Mouse (Mus musculus) granulocyte monocyte progenitor cell, adult 5-6 weeks (primary cell): ENCODE data around the gene Tulp4. TPM values are rescaled to one million over a fixed set of nuclear protein-coding genes. Genes with fewer than 3 reads are reported as not detected.
"Not testable (repeated sequence)": the region's sequence is repeated elsewhere in the genome, so short reads cannot be mapped to it uniquely, and the experiment has no call there.

Experiments
- ATAC-seq: replicated peaks from 2 replicates; pipeline ENCODE4 v1.8.0; 2016; ENCODE audit warnings: mild to moderate bottlenecking, moderate TSS enrichment, inconsistent platforms; ENCODE audit not compliant: poor library complexity, severe bottlenecking
- total RNA-seq, 2 experiments: library from RNA; stranded (forward) in 1 of 2; stranded (reverse) in 1 of 2; fragments of 200-712, 200-1000 nt in 1 of 2; fragments of >200 nt in 1 of 2; fragmentation: Nextera tagmentation in 1 of 2; gene quantifications; 2 replicates each; pipeline ENCODE4 v1.2.3; 2014 to 2017

Gene Tulp4
- total RNA-seq, 2 experiments from 2014 or later, result 3.1 to 9.5 TPM

DNA sequence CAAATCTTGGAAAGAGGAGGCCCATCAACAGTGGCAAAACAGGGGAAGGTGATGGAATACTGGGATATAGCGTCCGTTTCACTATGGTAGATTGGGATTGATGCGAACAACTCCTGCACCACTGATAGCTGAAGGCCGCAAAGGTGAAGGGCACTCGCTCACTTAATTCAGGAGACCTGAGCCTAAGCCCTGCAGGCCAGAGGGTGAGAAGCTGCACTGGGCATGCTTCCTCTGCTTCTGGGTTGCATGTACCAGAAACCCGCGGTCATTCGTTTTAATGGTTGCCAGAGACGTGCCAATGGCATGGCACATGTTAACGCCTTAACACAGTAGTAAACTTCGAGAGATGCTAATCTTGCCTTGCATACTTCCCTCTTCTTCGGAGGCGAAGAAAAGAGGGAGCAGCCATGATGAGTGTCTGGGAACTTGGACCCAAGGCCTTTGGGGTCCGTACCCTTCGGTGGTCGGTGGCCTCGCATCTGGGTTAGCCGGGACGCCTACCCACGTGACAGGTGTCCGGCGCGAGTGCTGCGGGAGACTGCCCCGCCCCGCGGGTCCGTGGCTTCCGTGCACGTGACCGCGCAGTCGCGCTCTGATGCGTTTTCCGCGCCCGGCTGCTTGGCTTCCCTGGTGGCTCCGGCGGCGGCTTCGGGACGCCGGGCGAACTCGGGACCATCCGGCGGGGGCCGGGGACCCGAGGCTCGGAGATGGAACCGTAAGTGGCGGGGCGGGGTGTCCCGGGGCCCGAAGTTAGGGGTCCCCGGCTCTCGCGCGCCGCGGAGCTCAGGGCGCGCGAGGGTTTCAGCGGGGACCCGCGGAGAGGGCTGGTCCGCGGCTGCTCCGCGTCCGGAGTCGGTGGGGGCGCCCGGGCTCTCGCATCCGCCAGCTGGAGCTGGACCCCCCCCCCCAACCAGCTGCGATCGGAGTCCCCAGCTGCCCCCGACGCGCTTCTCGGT is 163.9 kb downstream of the Tulp4 start:
- peak; percentile 68 for ATAC-seq

DNA sequence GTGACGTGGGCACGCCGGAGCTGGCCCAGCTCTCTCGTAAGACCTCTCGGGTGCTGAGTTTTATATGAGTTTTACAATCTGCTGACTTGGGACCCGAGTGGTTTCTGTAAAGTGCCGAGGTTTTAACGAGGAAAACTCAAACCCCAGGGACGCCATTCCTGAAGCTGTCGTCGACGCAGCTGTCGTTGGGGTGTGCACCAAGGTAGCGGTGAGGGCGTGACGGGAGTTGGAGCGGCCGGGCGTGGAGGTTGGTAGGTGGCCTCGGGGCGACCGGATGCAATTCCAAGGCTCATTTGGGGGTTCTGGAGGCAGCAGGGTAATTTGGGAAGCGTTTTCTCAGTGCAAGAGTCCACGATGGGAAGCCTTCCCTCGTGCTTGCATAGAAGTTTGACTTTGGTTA is 164.6 kb downstream of the Tulp4 start:
- 0 out of 2 replicates have a peak, but pooled peaks have one; percentile 16 for ATAC-seq

DNA sequence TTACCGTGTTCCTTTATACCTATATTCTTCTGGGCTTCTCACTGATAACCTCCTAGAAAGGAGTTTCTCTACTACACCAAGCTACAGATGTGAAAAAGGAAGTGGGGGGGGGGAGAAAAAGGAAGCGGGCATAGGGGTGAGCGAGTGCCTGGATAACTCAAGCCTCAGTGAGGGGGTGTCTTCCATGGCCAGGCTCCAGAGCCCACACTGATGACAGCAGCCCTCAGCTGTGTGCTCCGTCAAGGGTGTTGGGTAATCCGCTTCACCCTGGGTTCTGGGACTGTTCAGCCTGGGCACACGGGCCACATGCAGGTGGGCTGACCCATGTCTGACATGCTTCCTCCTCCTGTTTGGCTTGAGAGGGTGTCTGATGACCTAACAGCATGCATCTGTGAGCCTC is 165.7 kb downstream of the Tulp4 start:
- ATAC-seq, result peak; percentile 86

DNA sequence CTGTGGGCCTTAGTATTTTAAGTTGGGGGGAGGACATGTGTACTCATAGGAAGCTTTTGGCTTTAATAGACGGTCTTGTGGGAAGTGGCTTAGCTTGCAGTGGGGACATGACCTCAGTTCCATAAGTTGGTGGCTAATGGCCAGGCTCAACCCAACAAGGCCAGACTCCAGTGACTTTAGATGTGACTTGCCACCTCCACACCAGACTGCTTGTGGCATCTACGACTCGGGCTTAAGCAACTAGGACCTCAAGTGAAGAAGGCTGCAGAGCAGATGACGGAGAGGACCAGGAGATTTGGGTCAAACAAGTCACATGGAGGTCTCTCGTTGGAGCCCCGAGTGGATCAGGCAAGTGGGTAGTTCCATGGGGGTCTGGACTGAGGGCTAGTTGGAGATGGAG is 168.5 kb downstream of the Tulp4 start:
- ATAC-seq, result not testable (repeated sequence)

DNA sequence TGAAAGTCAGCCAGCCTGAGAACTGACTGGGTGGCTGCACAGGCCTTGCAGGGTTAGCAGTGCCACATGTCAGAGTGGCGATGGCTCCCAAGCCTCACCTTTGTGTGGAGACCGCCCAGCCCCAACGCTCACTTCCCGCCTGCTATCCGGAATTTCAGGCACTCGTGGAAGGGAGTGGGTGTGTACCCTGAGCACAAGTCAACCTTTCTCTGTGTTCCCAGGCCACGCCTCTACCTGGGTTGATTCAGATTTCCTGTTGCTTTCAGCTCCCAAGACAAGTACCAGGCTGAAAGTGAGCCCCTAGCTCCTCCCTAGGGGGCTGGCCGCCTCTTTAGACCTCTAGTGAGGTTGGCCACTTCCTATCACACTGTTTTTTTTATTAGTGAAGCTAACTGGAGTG is 173.0 kb downstream of the Tulp4 start:
- ATAC-seq, result peak; percentile 60

DNA sequence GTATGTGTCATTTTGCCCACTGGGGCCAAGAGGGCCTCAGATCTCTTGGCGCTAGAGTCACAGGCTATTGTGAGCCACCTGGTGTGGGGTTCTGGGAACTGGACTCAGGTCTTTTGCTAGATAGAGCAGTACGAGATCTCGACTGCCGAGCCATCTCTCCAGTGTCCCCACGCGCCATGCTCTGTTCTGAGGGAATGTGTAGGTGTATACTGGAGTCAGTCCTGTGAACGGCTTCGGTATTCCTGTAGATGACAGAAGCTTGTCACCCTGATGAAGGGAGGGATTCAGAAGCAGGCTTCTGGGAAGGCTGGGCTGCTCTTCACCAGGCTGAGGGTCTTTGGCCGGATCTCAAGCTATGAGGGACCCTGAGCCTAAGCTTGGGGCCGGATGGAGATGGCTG is 173.5 kb downstream of the Tulp4 start:
- ATAC-seq, result not testable (repeated sequence)

DNA sequence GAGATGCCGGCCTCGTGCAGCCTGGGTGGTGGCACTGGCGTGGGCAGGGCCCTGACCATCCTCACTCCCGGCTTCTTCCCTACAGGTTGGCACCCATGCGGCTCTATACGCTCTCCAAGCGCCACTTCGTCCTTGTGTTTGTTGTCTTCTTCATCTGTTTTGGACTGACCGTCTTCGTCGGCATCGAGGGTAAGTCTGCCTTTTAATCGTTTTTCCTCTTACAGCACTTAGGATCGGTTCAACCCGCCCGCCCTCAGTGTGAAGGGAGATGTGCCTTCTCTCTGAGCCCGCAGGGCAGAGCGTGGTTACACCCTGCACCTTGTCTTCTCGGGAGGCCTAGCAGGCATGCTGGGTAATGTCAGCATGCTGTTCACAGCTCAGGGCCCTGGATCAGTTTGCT is 174.3 kb downstream of the Tulp4 start:
- ATAC-seq, result not testable (repeated sequence)

DNA sequence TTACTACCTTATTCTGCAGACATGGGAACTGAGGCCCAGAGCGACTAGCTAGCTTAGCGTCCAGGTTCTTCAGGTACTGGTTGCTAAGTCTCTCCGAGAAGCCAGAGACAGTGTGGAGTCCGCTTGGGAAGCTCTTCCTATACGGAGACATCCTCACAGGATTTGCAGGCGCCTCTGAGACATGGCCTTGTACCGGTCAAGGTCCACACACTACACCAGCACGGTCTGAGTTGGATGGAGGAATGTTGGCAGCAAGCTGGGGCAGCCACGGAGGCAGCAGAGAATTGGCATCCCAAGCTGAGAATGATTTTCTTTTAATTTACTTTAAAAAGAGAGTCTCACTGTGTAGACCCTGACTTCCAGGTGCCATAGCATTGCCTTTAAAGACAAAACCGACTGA is 176.9 kb downstream of the Tulp4 start:
- not testable (repeated sequence) for ATAC-seq

DNA sequence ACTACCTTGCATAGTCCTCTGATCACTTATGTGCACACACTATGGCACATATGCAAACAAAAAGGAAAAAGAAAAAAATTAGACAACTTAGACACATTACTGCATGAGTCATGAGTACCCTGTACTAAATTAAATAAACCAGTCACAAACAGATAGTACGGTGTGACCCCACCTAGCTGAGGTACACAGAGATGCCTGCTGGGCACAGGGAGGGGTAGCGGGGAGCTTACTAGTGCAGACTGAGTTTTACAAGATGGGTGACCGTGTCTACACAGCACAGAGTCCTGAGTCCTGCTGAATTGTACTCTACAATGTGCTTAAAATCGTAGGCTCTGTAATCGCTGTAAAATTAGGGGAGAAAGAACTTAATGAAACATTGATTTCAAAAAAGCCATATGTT is 179.9 kb downstream of the Tulp4 start:
- not testable (repeated sequence) for ATAC-seq

DNA sequence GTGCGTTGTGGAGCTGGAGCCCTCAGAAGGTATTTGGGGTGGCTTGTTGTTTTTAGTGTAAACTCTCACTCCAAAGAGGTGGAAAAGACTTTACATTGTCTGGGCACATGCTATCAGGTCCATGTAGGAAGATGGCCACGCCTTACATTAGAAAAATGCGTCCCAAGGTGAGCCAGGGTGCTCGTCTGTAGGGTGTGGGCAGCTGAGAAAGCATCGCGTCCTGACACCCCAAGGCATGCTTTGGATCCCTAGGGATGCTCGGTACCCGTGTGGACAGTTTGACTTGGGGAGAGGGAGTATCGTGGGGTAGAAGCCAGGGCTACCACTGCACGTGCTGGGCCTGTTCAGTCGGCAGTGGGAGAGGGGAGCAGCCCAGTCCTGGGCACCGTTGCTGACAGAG is 182.8 kb downstream of the Tulp4 start:
- not testable (repeated sequence) for ATAC-seq

DNA sequence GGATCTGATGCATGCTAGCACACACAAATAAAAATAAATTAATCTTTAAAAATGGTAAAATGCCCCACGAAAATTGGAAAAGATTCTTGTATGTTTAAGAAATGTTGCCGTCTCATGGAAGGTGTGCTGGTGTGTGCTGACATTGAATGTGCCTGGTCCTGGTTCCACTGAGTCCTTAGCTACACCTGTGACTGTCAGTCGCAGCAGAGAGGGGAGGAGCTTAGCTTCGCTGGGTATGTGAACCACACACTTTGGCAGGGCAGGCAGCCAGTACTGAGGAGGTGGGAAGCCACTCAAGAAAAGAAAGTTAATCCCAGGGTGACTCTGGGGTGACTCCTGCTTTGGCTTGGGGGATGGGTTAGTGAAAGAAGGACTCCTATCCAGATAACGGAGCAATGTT is 187.6 kb downstream of the Tulp4 start:
- ATAC-seq, result not testable (repeated sequence)

DNA sequence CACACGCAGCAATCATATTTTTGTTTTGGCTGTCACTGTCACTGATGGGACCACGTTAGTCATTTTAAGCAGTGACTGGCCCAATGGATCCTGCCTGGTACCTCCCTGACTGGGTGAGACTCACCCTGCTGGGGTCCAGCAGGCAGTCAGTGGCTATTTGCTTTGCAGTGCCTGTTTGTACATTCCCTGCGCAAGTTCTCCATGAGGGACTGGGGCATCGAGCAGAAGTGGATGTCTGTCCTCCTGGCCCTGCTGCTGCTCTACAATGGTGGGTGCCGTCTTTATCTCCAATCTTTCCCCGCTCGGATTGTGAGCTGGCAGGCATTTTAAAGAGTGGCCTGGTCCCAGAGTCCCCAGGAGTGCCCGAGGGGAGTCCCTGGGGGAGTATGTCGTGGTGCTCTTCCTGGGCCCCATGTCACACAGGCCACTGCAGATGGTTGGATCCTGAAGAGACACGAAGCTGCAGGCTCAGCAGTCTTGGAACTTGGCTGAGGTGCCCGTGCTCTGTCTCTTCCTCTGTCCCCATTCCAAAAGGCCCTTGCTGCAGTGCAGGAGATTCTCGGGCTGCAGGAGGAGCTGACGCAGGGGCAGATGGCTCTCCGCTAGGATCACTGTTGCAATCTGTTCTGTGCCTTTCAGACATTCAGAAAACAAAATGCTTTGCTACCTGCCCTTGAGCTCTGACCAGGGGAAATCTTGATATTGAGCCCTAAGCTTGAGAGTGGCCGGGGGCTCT is 191.0 kb downstream of the Tulp4 start:
- ATAC-seq, result not testable (repeated sequence)

DNA sequence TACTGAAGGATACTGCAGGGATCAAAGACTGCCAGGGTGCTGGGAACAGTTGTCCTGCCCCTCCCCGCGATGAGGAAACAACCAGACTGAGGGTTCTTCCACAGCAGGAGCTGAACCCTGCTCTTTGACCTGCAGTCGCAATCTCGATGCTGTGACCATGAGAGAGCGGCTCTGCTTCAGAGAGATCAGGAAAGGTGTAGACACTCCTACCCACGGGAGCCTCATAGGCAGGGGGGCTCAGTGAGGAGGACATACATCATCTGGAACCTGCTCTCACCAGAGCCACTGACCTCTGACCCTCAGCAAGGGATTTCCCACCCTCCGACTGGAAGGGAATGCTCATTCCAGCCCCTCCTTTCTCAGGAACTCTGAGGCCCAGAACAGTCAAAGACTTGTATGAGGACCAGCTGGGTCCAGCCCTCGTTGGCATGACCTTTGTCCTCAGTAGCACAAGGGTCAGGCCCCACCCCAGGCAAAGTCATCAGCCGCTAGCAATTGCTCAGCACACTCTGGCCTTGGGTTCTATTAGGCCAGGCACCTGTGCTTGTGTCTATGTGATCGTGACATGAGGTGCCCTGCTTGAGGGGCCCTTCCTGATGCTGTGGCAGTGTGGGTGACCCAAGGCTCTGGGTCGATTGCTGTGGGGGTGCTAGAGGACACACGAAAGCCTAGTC is 194.1 kb downstream of the Tulp4 start:
- ATAC-seq, result not testable (repeated sequence)

Other genes with a start within 250 kb of the Tulp4 start
- 11.2 and 14.4 TPM in 2 replicates for gene Synj2, start 165.2 kb upstream of the Tulp4 start, total RNA-seq (2014; fragmentation: Nextera tagmentation)
- gene Synj2, start 165.2 kb upstream of the Tulp4 start, total RNA-seq (2017), result 9.3 and 11.6 TPM in 2 replicates
- gene Serac1, start 26.7 kb upstream of the Tulp4 start, total RNA-seq (2014; fragmentation: Nextera tagmentation), result 4.3 and 5.0 TPM in 2 replicates
- gene Serac1, start 26.7 kb upstream of the Tulp4 start, total RNA-seq (2017), result 1.9 and 5.5 TPM in 2 replicates
- 63.8 and 77.1 TPM in 2 replicates for gene Gtf2h5, start 26.7 kb upstream of the Tulp4 start, total RNA-seq (2014; fragmentation: Nextera tagmentation)
- 53.3 and 74.9 TPM in 2 replicates for gene Gtf2h5, start 26.7 kb upstream of the Tulp4 start, total RNA-seq (2017)
- gene Tmem181a, start 150.4 kb downstream of the Tulp4 start, total RNA-seq (2014; fragmentation: Nextera tagmentation), result 9.7 and 13.0 TPM in 2 replicates
- 7.4 and 8.2 TPM in 2 replicates for gene Tmem181a, start 150.4 kb downstream of the Tulp4 start, total RNA-seq (2017)
- gene Dynlt1a, start 211.1 kb downstream of the Tulp4 start, total RNA-seq (2014; fragmentation: Nextera tagmentation), result 6.5 and 7.7 TPM in 2 replicates
- 6.9 and 7.0 TPM in 2 replicates for gene Dynlt1a, start 211.1 kb downstream of the Tulp4 start, total RNA-seq (2017)